Mouse (Mus musculus) liver, embryonic 12.5 days (tissue): ENCODE results near the gene Hus1b. TPM values are rescaled to one million over a fixed set of nuclear protein-coding genes. Genes with fewer than 3 reads are reported as not detected.
A peak's percentile ranks its signal among the peaks of the same experiment; 100 is the strongest.

Experiments used
- ATAC-seq: fragments of 200-750 bp; cut with Nextera tagmentation; 2 replicates; pipeline ENCODE4 v1.8.0; 2017; ENCODE audit warnings: moderate number of reproducible peaks, mild to moderate bottlenecking, moderate library complexity
- H3K27ac ChIP-seq: fragments of 300-500 bp; sonication (generic); 2 replicates; pipeline ENCODE4 v1.5.1; 2016; ENCODE audit warnings: mild to moderate bottlenecking
- H3K27me3 ChIP-seq: fragments of 300-500 bp; sonication (generic); replicated peaks from 2 replicates; pipeline ENCODE4 v1.6.1; 2016; ENCODE audit warnings: mild to moderate bottlenecking, moderate library complexity
- H3K36me3 ChIP-seq: fragments of 300-500 bp; sonication (generic); 2 replicates; pipeline ENCODE4 v1.6.1; 2016; ENCODE audit warnings: mild to moderate bottlenecking, moderate library complexity
- H3K4me1 ChIP-seq: fragments of 300-500 bp; sonication (generic); 2 replicates; pipeline ENCODE4 v1.6.1; 2016
- H3K4me2 ChIP-seq: fragments of 300-500 bp; sonication (generic); 2 replicates; pipeline ENCODE4 v1.6.1; 2016; ENCODE audit warnings: mild to moderate bottlenecking, moderate library complexity
- H3K4me3 ChIP-seq: fragments of 300-500 bp; sonication (generic); 2 replicates; pipeline ENCODE4 v1.5.1; 2016; ENCODE audit warnings: mild to moderate bottlenecking, moderate library complexity
- H3K9ac ChIP-seq: fragments of 300-500 bp; sonication (generic); 2 replicates; pipeline ENCODE4 v1.6.1; 2016; ENCODE audit warnings: mild to moderate bottlenecking, moderate library complexity
- H3K9me3 ChIP-seq: fragments of 300-500 bp; sonication (generic); replicated peaks from 2 replicates; pipeline ENCODE4 v1.6.1; 2016; ENCODE audit warnings: mild to moderate bottlenecking, moderate library complexity
- WGBS: fragments of 180-500 bp; shearing (Covaris S2); methylation state at CpG from one replicate; pipeline ENCODE4 v1.1.7; 2016; ENCODE audit not compliant: insufficient replicate concordance; 5-methylcytosine and 5-hydroxymethylcytosine counted together
- polyA plus RNA-seq: library from polyadenylated mRNA; unstranded; fragments of >200 nt; fragmentation: Nextera tagmentation; extraction: Ambion mirVana; gene quantifications from 2 replicates; pipeline ENCODE4 v1.2.1, GENCODE M21; 2016

Gene Hus1b
- 0.10 TPM in 1 of 2 replicates, not detected in the other for polyA plus RNA-seq

DNA sequence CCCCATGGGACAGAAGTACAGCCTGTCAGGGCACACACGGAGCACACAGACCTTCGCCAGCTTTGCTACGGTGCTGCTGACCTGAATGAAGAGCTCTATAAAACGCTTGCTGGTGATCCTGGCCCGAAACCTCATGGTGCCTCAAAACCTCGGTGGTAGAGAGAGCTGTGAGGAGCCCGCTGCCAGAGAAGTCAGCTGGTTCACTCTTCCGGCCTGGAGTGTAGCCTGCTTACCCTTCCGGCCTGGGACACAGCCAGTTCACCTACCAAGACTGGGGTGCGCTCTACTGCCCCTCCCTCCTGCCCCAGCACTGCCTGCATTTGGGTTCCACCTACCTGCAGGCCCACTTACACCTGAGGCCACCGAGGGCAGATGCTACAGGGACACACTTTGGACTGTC is at the start of gene Hus1b:
Hus1b (minus strand) TSS at position 220 of the 400 bp plus-strand sequence.
- Histone ChIP-seq H3K9me3 (no peaks in the 10 kb centered on the region), H3K4me3 (no peak within 1 kb of the TSS), H3K27me3 (no peaks in the 10 kb centered on the region), H3K4me2 (no peak within 1 kb of the TSS), H3K9ac (no peak within 1 kb of the TSS), H3K27ac (no peak within 1 kb of the TSS), H3K36me3 (no peaks in the 10 kb centered on the region), H3K4me1 (peaks cover 4% of the 10 kb centered on the region; the same call in 1 of the 2 replicates)
- WGBS, result 86% methylated on average over 11 of the region's 11 CpGs
- ATAC-seq, result no peak

- WGBS, result 37% methylated on average over 6 of the region's 6 CpGs
These were observed 46.8 kb upstream of the Hus1b start for GRCm38 (mm10) chr13:30994249-30994858.

DNA sequence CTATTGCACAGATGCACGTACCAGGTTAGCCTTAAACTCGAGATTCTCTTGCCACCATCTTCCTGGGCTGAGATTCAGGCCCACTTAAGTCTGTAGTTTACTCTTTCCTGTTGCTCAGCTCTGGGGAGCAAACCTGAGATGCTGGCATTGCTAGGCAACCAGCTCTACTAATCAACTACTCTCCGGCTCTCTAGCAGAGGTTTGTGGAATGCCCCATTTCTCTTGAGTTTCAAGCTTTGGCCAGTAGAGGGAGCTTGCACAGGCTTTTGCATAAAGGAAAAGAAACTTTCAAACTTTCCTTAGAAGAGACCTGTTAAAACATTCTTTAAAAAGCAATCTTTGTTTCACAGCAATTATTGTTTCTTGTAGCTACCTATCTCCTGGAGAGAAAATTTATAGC is 46.3 kb upstream of the Hus1b start:
- ATAC-seq, result no peak
- Histone ChIP-seq H3K9ac (no peak overlapping the region), H3K4me3 (no peak overlapping the region), H3K4me2 (no peak overlapping the region), H3K27me3 (peaks cover 39% of the 10 kb centered on the region), H3K4me1 (no peaks in the 10 kb centered on the region), H3K27ac (no peak overlapping the region), H3K9me3 (no peaks in the 10 kb centered on the region), H3K36me3 (no peaks in the 10 kb centered on the region)
- WGBS, result 25% methylated on average over 3 of the region's 3 CpGs

More at GRCm38 (mm10) chr13:30994249-30994858, 46.8 kb upstream of the Hus1b start:
- H3K9me3 ChIP-seq, result no peaks in the 10 kb centered on the region
- H3K4me1 ChIP-seq, result no peaks in the 10 kb centered on the region
- H3K4me2 ChIP-seq, result no peak overlapping the region
- no peak overlapping the region for H3K4me3 ChIP-seq
- no peak overlapping the region for H3K9ac ChIP-seq
- H3K36me3 ChIP-seq, result no peaks in the 10 kb centered on the region
- no peak for ATAC-seq
- H3K27me3 ChIP-seq, result peaks cover 38% of the 10 kb centered on the region
- no peak overlapping the region for H3K27ac ChIP-seq

DNA sequence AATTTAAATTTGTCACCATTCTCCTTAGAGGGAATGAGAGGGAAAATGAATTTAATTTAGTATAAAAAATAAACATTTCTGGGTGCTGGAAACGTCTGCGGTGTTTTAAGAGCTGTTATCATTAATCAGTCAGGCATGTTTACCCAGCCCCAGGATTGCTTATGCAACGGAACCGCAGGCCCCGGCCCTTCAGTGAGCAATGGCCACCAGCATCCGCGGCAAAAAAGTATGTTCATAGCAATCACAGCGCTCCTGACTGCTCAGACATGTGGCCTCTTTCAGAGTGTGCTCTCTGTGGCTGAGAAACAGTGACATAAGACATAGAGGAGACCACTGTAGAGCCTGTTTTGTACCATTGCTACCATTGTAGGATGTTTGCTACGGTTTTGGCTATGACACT is 42.7 kb upstream of the Hus1b start:
- Histone ChIP-seq H3K9me3 (no peaks in the 10 kb centered on the region), H3K4me2 (no peak overlapping the region)

DNA sequence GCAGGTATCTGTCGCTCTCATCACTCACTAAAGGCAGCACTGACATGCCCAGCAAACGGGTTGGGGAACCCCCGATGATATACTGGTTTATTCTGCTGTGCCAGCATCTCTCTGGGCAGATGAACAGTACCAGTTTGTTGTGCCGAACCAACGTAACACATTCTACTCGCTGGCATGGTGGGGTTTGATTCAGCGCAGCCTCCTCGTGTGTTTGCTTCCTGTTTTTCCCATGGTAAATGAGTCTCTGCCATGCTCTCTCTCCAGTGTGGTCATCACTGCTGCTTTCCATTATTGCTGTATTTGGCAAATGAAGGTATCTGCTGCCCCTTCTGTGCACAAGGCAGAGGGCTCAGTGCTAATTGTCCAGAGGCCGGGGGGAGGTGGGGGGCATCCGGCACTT is 42.2 kb upstream of the Hus1b start:
- no peak for ATAC-seq
- 67% methylated on average over 10 of the region's 10 CpGs for WGBS
- H3K27me3 ChIP-seq, result peaks cover 71% of the 10 kb centered on the region
- H3K9ac ChIP-seq, result no peak overlapping the region
- no peak overlapping the region for H3K4me3 ChIP-seq
- H3K4me1 ChIP-seq, result 0 out of 2 replicates have a peak, but pooled peaks cover 6% of the 10 kb centered on the region
- no peak overlapping the region for H3K27ac ChIP-seq
- no peak overlapping the region for H3K4me2 ChIP-seq
- H3K36me3 ChIP-seq, result no peaks in the 10 kb centered on the region
- no peaks in the 10 kb centered on the region for H3K9me3 ChIP-seq

More for the DNA sequence above, 42.7 kb upstream of the Hus1b start:
- ATAC-seq, result no peak
- peaks cover 69% of the 10 kb centered on the region for H3K27me3 ChIP-seq
- H3K27ac ChIP-seq, result no peak overlapping the region
- H3K4me3 ChIP-seq, result no peak overlapping the region
- H3K9ac ChIP-seq, result no peak overlapping the region
- 67% methylated on average over 9 of the region's 9 CpGs for WGBS
- H3K4me1 ChIP-seq, result 0 out of 2 replicates have a peak, but pooled peaks cover 6% of the 10 kb centered on the region
- H3K36me3 ChIP-seq, result no peaks in the 10 kb centered on the region

- H3K9me3 ChIP-seq, result no peaks in the 10 kb centered on the region
- 66% methylated on average over 2 of the region's 2 CpGs for WGBS
- no peak overlapping the region for H3K4me2 ChIP-seq
- H3K36me3 ChIP-seq, result no peaks in the 10 kb centered on the region
- ATAC-seq, result no peak
- peaks cover 67% of the 10 kb centered on the region for H3K27me3 ChIP-seq
- H3K4me1 ChIP-seq, result 0 out of 2 replicates have a peak, but pooled peaks cover 6% of the 10 kb centered on the region
- H3K4me3 ChIP-seq, result no peak overlapping the region
- no peak overlapping the region for H3K27ac ChIP-seq
- no peak overlapping the region for H3K9ac ChIP-seq
These were observed 40.1 kb upstream of the Hus1b start for GRCm38 (mm10) chr13:30987686-30988085.

GRCm38 (mm10) chr13:30986934-30987455 is 39.4 kb upstream of the Hus1b start:
- no peak overlapping the region for H3K4me2 ChIP-seq
- H3K27ac ChIP-seq, result no peak overlapping the region
- 49% methylated on average over 10 of the region's 10 CpGs for WGBS
- H3K27me3 ChIP-seq, result peaks cover 66% of the 10 kb centered on the region
- H3K36me3 ChIP-seq, result no peaks in the 10 kb centered on the region
- H3K9ac ChIP-seq, result no peak overlapping the region
- no peak for ATAC-seq
- H3K4me1 ChIP-seq, result 0 out of 2 replicates have a peak, but pooled peaks cover 6% of the 10 kb centered on the region
- H3K9me3 ChIP-seq, result no peaks in the 10 kb centered on the region
- no peak overlapping the region for H3K4me3 ChIP-seq

DNA sequence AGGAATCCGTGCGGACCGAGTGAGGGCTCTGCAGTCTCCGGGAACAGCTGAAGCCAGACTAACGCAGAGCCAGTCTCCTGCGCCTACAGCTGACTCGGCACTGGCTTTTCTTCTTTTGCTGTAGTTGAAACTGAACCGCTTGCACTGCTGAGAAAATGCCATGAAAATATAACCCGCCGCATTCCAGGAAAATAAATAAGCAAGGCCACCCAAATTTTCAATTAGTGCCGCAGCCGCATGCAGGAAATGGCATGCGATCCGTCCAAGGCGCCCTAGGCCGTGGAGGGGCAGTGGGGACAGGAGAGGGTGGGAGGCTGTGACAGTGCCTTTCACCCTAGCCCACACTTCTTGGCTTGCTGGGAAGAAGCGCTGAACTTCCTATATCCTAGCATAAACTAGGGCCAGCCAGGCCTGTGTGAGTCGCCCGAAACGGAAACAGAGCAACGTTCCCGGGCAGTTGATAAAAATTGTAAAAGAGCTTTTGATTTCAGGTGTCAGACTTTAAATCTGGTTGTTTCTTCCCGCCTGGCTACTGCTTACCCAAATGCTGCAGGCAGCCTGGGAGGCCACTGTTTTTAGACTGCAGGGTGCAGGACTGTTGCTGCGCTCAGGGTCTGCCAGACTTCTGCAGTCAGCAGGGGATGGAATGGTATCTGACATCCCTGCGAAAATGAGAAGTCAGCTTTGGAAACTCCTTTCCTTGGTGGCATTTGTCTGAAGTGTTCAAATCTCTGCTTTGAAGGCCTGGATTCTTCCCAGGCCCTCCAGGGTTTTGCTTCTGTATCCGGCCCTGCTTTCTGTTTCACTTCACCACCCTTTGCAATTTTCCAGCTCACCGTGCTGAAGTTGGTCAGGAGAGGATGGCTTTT is 38.3 kb upstream of the Hus1b start:
- 11% methylated on average over 27 of the region's 27 CpGs for WGBS
- Histone ChIP-seq H3K27me3 (peaks cover 54% of the 10 kb centered on the region), H3K9ac (no peak overlapping the region), H3K4me3 (peak overlapping the region; percentile 38), H3K27ac (no peak overlapping the region), H3K9me3 (no peaks in the 10 kb centered on the region), H3K4me2 (peak overlapping the region; percentile 64), H3K4me1 (0 out of 2 replicates have a peak, but pooled peaks cover 6% of the 10 kb centered on the region), H3K36me3 (no peaks in the 10 kb centered on the region)
- ATAC-seq, result no peak

DNA sequence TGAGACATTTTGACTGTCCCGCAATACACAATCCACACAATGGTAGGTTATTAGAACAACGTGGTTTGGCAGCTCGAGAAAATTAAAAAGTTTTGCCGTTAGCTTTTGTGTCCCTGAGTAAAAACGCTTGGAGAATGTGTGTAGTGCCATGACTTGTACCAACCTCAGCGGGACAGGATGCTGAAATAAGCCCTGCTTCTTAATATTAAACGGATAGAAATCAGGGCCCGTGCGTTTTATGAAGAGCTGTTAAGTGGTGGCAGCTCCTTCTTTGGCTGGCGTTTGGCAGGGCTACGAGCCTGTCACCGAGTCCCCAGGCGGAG is 37.7 kb upstream of the Hus1b start:
- no peak overlapping the region for H3K9ac ChIP-seq
- ATAC-seq, result no peak
- 18% methylated on average over 13 of the region's 13 CpGs for WGBS

GRCm38 (mm10) chr13:30981666-30982065 is 34.1 kb upstream of the Hus1b start:
- Histone ChIP-seq H3K4me3 (no peak overlapping the region), H3K27me3 (peaks cover 17% of the 10 kb centered on the region), H3K36me3 (no peaks in the 10 kb centered on the region), H3K9ac (no peak overlapping the region), H3K27ac (no peak overlapping the region), H3K4me2 (no peak overlapping the region), H3K9me3 (no peaks in the 10 kb centered on the region), H3K4me1 (0 out of 2 replicates have a peak, but pooled peaks cover 6% of the 10 kb centered on the region)
- no peak for ATAC-seq
- WGBS, result 28% methylated on average over 1 of the region's 1 CpGs

More for the DNA sequence above, 37.7 kb upstream of the Hus1b start:
- H3K36me3 ChIP-seq, result no peaks in the 10 kb centered on the region
- no peaks in the 10 kb centered on the region for H3K9me3 ChIP-seq
- peaks cover 48% of the 10 kb centered on the region for H3K27me3 ChIP-seq
- H3K27ac ChIP-seq, result no peak overlapping the region
- 0 out of 2 replicates have a peak, but pooled peaks cover 6% of the 10 kb centered on the region for H3K4me1 ChIP-seq
- H3K4me2 ChIP-seq, result peak overlapping the region; percentile 64
- peak overlapping the region; percentile 38 for H3K4me3 ChIP-seq

DNA sequence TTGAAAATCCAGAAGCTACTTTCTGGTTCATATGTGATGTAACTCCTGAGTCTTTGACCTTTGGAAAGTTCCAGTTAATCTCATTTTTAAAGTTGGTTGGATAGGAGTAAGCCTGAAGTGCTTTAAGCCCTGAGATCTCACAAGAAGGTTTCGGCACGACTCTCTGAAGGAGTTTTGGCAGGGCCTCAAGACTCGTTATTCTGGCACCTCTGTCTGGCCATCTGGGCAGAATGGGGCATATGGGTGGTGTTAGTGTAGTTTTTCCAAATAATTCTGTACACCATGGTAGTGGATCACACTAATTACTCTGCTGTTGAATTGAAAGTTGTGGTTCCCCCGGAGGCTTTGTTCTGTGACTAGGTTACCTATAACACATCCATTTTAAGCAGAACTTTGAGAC is 30.7 kb upstream of the Hus1b start:
- H3K36me3 ChIP-seq, result no peaks in the 10 kb centered on the region
- H3K9ac ChIP-seq, result no peak overlapping the region
- H3K9me3 ChIP-seq, result no peaks in the 10 kb centered on the region
- no peak for ATAC-seq
- H3K4me3 ChIP-seq, result no peak overlapping the region
- H3K27ac ChIP-seq, result no peak overlapping the region
- 60% methylated on average over 4 of the region's 4 CpGs for WGBS
- H3K4me2 ChIP-seq, result no peak overlapping the region
- no peaks in the 10 kb centered on the region for H3K27me3 ChIP-seq
- peaks cover 8% of the 10 kb centered on the region for H3K4me1 ChIP-seq

DNA sequence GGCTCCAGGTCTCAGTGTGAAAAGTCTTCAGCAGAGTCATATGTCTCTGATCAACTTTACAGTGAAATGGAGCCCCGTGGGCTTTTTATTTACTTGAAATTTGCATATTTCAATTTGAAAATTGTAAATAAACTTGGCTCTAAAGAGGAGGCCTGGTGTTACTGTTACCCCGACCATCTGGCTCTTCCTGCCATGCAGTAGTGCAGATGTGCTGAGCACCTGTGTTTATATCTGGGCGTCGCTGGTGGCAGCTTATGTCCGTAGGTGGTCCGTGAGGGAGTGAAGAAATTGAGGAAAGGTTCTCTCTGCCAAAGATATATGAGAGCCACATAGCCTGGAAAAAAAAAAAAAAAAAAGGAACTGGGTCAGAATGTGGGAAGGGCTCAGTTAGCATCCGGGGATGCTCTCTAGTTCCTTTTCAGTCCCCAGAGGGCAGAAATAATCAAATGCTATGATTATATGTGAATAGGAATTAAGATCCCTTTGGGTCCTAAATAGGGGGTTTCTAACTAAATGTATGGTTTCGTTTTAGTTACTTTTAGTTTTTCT is 29.1 kb upstream of the Hus1b start:
- Histone ChIP-seq H3K36me3 (no peaks in the 10 kb centered on the region), H3K4me2 (no peak overlapping the region), H3K27me3 (no peaks in the 10 kb centered on the region), H3K4me3 (no peak overlapping the region), H3K4me1 (peaks cover 19% of the 10 kb centered on the region), H3K9me3 (no peaks in the 10 kb centered on the region), H3K9ac (no peak overlapping the region), H3K27ac (no peak overlapping the region)
- no peak for ATAC-seq
- 43% methylated on average over 8 of the region's 8 CpGs for WGBS
